Mouse (Mus musculus) cerebellum, postnatal 4 days (tissue): ENCODE data around the gene Tlr8.

Source experiments
- DNase-seq, 2 experiments: peaks; one replicate each; pipeline ENCODE4 v3.0.0; 2022; ENCODE audit warnings: low spot score in 2 of 2, mixed read lengths in 1 of 2

The Tlr8 gene

GRCm38 (mm10) chrX:167205813-167206520 is 58.2 kb downstream of the Tlr8 start:
- no peak for DNase-seq

GRCm38 (mm10) chrX:167201365-167201764 is 62.8 kb downstream of the Tlr8 start:
- DNase-seq, result no peak

- no peak for DNase-seq
These were observed 68.9 kb downstream of the Tlr8 start for GRCm38 (mm10) chrX:167195228-167195649.
